Mouse (Mus musculus): ENCODE results near the gene Ctnnb1.

Ctnnb1 gene

GRCm38 (mm10) chr9:120994223-120995155 is 65.5 kb downstream of the Ctnnb1 start:
- DNase-seq (ENCODE audit: extremely low spot score, low read depth, low spot score), result no peak

- DNase-seq (ENCODE audit: extremely low spot score, low read depth, low spot score), result no peak
Observed at GRCm38 (mm10) chr9:120998696-120999095, 69.7 kb downstream of the Ctnnb1 start.

GRCm38 (mm10) chr9:121000641-121001320 is 71.8 kb downstream of the Ctnnb1 start:
- no peak for DNase-seq (ENCODE audit: extremely low spot score, low read depth, low spot score)

GRCm38 (mm10) chr9:121001681-121002540 is 72.9 kb downstream of the Ctnnb1 start:
- DNase-seq (ENCODE audit: extremely low spot score, low read depth, low spot score), result no peak

GRCm38 (mm10) chr9:121005961-121006360 is 76.9 kb downstream of the Ctnnb1 start:
- DNase-seq (ENCODE audit: extremely low spot score, low read depth, low spot score), result no peak

All from hindlimb bud, embryonic 11.5 days (tissue).